Mouse (Mus musculus) large intestine, adult 2 months (tissue): ENCODE measurements around the gene Srcap. TPM values are rescaled to one million over a fixed set of nuclear protein-coding genes. Genes with fewer than 3 reads are reported as not detected.
A peak's percentile ranks its signal among the peaks of the same experiment; 100 is the strongest.
"Not testable (repeated sequence)": the region's sequence is repeated elsewhere in the genome, so short reads cannot be mapped to it uniquely, and the experiment has no call there.

Experiments used
- DNase-seq: peaks from one replicate; pipeline ENCODE4 v3.0.0-alpha.2; 2012; ENCODE audit warnings: low read depth, low spot score
- WGBS: fragments of 180-500 bp; shearing (Covaris S2); methylation state at CpG from one replicate; pipeline ENCODE4 v1.1.7; 2018; 5-methylcytosine and 5-hydroxymethylcytosine counted together
- polyA plus RNA-seq: library from polyadenylated mRNA; depleted of rRNA; stranded (reverse); fragments of >200 nt; gene quantifications from 2 replicates; pipeline ENCODE4 v1.2.3, GENCODE M21; 2012

The Srcap gene
- polyA plus RNA-seq, 1 experiment = 6.7 TPM

- DNase-seq = no peak
- WGBS = 92% methylated on average over 5 of the region's 5 CpGs
Measured at GRCm38 (mm10) chr7:127485416-127485815, 26.4 kb upstream of the Srcap start.

DNA sequence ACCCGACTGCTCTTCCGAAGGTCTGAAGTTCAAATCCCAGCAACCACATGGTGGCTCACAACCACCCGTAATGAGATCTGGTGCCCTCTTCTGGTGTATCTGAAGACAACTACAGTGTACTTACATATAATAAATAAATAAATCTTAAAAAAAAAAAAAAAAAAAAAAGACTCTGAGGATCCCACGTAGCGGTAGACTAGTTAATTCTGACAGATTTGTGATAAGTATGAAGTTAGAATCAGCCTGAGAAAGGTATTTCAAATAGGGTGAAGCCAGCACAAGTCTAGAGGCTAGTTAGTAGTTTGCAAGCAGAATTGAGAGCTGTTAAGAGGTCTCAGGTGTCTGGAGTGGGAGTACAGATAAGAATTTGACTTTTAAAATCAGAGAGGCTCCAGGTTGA, 23.4 kb upstream of the Srcap start:
- WGBS = 65% methylated on average over 5 of the region's 5 CpGs

GRCm38 (mm10) chr7:127489982-127490381, 21.8 kb upstream of the Srcap start:
- WGBS = 93% methylated on average over 7 of the region's 7 CpGs
- no peak for DNase-seq

More for the DNA sequence above, 23.4 kb upstream of the Srcap start:
- DNase-seq = not testable (repeated sequence)

DNA sequence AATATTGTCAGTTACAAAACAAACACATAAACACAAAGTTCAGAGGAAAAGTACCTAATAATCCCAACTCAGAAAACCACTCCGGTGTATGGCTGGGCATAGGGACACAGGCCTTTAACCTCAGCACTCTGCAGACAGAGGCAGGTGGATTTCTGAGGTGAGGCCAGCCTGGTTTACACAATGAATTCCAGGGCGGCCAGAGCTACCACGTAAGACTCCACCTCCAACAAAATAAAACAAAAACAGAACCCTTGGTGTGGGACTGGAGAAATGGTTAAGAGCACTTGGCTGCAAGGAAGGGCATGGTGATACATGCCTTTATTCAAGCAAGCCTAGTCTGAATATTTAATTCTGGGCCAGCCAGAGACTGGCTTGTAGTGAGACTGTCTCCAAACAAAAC, 19.9 kb upstream of the Srcap start:
- DNase-seq = no peak
- whole genome bisulfite sequencing = 75% methylated on average over 3 of the region's 3 CpGs

GRCm38 (mm10) chr7:127494648-127495047, 17.1 kb upstream of the Srcap start:
- DNase-seq = no peak

DNA sequence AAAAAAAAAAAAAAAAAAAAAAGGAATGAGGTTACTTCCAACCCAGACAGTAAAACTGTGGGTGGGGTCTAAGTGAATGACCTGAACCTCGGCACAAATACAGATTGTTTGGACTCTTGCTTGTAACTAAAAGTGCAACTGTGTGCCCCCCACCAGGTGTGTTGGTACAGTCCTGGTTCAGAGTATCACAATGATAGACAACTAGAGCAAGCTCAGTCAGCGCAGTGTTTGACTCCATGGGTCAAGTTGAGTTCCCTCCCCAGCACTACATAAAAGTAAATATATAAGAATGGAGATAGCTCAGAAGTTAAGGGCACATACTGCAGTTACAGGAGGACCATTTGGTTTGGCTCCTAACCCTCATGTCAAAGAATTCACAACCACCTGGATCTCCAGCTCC, 14.4 kb upstream of the Srcap start:
- WGBS = 36% methylated on average over 2 of the region's 2 CpGs
- DNase-seq = no peak

DNA sequence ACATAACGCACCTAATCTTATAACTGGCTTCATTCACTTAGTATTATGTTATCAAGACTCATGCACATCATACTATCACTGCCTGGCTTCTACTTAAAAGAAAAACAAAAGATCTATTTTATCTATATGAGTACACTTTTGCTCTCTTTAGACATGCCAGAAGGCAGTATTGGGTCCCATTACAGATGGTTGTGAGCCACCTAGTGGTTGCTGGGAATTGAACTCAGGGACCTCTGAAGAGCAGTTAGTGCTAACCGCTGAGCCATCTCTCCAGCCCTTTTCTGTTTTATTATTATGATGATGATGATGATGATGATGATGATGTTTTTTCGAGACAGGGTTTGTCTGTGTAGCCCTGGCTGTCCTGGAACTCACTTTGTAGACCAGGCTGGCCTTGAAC, 13.4 kb upstream of the Srcap start:
- 51% methylated on average over 3 of the region's 3 CpGs for WGBS
- DNase-seq = no peak

DNA sequence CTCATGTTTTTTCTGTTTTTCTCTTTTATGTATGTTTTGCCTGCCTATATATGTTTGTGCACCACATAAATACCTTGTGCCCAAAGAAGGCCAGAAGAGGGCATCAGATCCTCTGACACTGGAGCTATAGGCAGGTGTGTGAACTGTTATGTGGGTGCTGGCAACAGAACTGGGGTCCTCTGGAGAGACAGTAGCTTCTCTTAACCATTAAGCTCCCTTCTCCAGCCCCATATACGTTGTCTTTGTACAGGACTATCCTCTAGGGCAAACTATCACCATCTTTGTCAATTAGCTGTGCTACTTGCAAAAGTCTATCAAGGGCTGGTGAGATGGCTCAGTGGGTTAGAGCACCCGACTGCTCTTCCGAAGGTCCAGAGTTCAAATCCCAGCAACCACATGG, 3.5 kb upstream of the Srcap start:
- 99% methylated on average over 3 of the region's 3 CpGs for WGBS

DNA sequence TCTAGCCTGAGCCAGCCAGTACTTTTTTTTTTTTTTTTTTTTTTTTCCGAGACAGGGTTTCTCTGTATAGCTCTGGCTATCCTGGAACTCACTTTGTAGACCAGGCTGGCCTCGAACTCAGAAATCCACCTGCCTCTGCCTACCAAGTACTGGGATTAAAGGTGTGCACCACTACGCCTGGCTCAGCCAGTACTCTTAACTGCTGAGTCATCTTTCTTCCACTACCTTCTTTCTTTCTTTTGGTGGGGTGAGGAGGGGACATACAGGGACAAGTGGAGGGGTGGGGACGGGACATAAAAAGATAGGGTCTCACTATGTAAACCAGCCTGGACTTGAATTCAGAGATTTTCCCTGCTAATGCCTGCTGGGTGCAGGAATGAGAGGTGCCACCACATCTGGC, 2.0 kb upstream of the Srcap start:
- DNase-seq = not testable (repeated sequence)
- 76% methylated on average over 4 of the region's 4 CpGs for WGBS

More for the DNA sequence above, 3.5 kb upstream of the Srcap start:
- DNase-seq = no peak

DNA sequence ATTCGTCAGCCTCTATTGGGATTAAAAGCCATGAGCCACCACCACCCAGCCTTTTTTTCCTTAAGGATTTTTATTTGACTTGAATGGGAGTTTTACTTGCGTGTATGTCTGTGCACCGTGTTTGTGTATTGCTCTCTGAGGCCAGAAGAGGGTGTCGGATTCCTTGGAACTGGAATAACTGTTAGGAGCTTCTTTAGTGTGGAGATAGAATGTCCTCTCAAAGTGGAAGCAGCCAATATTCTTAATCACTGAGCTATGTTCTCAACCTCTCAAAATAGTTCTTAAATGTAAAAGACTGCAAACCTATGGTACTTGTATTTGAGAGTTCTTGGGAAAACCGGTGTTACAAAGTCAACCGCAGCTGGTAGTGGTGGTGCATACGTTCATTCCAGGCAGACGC, 542 bp upstream of the Srcap start:
- DNase-seq = peak; percentile 25
- WGBS = 17% methylated on average over 8 of the region's 8 CpGs

DNA sequence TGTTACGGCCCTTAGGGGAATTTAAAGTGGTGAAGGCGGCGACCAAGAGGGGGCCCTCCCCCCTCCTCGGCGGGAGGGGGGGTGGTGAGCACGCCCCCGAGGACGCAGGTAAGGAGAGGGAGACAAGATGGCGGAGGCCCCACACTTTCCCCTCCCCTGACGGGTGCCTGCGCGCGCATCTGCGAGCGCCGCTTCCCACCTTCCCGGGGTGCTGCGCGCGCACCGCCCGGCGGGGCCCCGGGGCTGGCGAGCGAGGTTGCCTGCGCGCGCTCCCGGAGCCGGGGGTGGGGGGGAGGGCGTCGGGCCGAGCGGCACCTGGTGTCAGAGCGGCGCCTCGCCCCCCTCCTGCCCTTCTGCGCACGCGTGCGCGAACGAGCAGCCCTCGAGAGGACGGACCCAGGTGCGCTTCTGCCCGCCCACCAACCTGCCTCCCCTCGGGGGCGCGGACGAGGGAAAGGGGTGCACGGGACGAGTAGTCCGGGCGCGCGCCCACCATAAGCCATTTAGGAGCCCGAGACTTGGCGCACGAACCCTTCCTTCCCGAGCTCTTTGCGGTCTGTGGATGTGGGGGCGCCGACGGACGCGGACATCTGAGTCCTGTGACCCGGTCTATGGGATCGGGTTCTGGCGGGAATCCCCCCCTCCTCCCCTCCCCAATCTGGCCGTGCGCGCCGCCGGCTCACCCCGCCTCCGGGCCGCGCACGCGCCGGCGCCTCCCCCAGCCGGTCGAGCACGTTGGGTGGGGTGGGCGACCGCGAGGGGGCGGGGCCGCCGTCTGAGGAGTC, 640 bp downstream of the Srcap start:
- under 1% methylated on average over 90 of the region's 93 CpGs for WGBS
- DNase-seq = peak; percentile 69

GRCm38 (mm10) chr7:127513016-127513390, 1.2 kb downstream of the Srcap start:
- 3% methylated on average over 8 of the region's 8 CpGs for WGBS
- DNase-seq = peak; percentile 51

DNA sequence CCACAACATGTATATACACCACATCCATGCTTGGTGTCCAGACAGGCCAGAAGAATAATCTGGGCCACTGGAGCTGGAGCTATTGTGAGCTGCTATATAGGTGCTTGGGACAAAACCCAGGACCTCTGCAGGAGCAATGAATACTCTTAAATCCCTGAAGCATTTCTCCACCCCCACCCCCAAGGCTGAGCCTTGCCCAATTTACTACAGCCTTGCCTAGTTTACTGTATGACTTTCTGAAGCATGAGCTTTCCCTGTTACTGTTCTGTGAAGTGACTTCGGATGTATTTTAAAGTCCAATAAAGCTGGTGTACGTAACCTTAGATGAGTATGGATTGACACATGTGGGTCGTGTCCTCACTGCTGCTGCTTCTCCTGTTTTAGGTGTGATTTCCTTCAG, 2.0 kb downstream of the Srcap start:
- peak; percentile 22 for DNase-seq
- WGBS = 29% methylated on average over 3 of the region's 3 CpGs

- 87% methylated on average over 7 of the region's 7 CpGs for WGBS
- DNase-seq = no peak
Measured at GRCm38 (mm10) chr7:127515846-127516245, 4.1 kb downstream of the Srcap start.

DNA sequence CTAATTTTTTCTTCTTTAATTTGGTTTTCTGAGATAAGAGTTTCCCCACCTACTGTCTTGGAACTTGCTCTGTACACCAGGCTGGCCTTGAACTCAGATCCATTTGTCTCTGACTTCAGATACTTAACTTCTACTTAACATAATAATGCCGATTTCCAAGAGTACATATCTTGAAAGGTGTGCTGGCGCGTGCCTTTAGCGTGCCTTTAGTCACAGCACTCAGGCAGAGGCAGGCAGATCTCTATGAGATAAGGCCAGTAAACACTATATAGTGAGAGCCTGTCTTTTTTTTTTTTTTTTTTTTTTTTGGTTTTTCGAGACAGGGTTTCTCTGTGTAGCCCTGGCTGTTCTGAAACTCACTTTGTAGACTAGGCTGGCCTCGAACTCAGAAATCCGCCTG, 4.6 kb downstream of the Srcap start:
- DNase-seq = no peak
- 85% methylated on average over 7 of the region's 7 CpGs for WGBS

DNA sequence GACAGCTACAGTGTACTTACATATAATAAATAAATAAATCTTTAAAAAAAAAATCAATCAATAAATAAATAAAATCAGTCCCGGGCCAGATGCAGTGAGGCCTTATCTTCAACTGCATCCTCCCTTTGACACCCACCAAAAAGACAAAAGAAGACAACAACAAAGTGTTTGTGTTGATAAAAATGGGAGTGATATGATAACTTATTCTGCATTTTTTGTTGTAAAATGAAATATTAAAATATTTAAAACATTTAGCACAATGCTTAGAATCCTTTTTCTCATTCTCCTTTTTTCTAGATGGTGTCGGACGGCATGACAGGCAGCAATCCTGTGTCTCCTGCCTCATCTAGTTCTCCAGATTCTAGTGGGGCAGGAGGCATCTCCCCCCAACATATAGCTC, 7.5 kb downstream of the Srcap start, which contains the start of gene Gm42715:
TSS of gene Gm42715 (plus strand) at position 301 of the 400 bp plus-strand sequence.
- no peak for DNase-seq
- 87% methylated on average over 3 of the region's 3 CpGs for WGBS

GRCm38 (mm10) chr7:127541671-127542070, 29.9 kb downstream of the Srcap start:
- no peak for DNase-seq
- WGBS = 91% methylated on average over 3 of the region's 3 CpGs

DNA sequence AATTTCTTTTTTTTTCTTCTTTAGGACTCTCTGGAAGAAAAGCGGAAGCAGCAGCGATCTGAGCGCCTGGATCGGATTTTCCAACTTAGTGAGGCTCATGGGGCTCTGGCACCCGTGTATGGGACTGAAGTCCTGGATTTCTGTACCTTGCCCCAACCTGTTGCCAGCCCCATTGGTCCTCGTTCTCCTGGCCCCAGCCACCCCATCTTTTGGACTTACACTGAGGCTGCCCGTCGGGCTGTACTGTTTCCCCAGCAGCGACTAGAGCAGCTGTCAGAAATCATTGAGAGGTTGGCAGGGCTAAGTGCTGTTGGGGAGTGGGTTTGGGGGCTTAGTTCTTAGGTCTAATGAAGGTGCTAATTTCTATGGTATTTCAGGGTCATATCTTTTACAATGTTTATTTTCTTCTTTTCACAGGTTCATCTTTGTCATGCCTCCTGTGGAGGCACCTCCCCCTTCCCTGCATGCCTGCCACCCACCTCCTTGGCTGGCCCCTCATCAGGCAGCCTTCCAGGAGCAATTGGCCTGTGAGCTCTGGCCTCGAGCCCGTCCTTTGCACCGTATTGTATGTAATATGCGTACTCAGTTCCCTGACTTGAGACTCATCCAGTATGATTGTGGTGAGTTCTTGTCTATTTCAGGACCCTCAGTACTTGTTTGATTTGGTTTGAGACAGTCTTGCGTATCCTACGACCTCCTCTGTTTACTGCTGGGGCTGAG, 37.5 kb downstream of the Srcap start:
- no peak for DNase-seq
- WGBS = 70% methylated on average over 15 of the region's 15 CpGs

GRCm38 (mm10) chr7:127551558-127551957, 39.8 kb downstream of the Srcap start:
- no peak for DNase-seq
- WGBS = 82% methylated on average over 8 of the region's 8 CpGs

DNA sequence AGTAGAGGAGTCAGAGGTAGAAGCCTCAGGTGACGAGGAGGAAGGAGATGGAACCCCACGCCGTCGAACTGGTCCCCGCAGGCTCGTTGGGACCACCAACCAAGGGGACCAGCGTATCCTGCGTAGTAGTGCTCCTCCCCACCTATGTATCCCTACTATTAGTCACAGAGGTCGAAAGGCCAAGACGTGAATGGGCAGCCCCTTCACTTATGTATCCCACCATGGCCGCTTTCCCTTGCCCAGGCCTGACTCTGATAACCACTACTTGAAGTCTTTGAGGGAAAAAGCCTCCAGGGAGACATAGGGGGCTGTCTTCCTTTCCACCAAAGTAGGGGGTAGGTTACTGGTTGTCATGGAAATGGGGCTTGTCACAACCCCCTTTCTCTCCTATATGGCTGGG, 48.8 kb downstream of the Srcap start:
- 95% methylated on average over 11 of the region's 11 CpGs for WGBS
- DNase-seq = no peak

DNA sequence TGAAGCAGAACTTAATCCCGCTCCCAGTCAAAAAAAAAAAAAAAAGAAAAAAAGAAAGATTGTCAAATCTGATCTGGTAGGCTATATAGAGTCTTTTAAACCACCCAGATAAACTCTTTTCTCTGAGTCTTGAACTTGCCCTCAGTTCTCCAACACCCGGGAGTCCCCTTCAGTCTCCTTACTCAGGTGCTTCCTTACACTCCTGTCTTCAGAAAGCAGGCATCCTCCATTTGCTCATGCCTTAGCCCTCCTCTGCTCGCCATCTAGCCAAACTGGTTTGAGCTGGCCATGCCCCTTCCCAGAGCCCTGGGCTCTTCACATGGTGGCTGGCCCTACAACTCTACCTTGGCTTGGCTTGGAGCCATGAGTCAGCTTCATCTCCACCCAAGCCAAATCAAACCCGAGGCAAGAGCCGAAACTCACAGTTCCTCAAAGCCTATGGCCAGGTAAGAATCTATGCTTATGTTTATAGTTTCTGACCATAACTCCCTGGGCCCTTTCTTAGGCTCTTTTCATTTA, 49.6 kb downstream of the Srcap start, which contains the start of gene Tmem265:
TSS of gene Tmem265 (plus strand) at position 51 of the 519 bp plus-strand sequence.
- 69% methylated on average over 5 of the region's 5 CpGs for WGBS
- no peak for DNase-seq
